Mouse (Mus musculus): ENCODE measurements around the gene Ltb.

- TF ChIP-seq CTCF (IDR thresholded peaks at IDR 0.05; ENCODE audit: extremely low read depth, insufficient read depth, low read length) (no peak), POLR2A (IDR thresholded peaks at IDR 0.05; ENCODE audit: extremely low read depth, insufficient read depth, low read length) (no peak)
These were observed 30.0 kb upstream of the Ltb start for GRCm38 (mm10) chr17:35164218-35164567.
